Mouse (Mus musculus): Measurements from ENCODE around the gene Mrpl21. TPM values are rescaled to one million over a fixed set of nuclear protein-coding genes. Genes with fewer than 3 reads are reported as not detected.
A peak's percentile ranks its signal among the peaks of the same experiment; 100 is the strongest.

Mrpl21 gene
- polyA plus RNA-seq (2014; fragmentation: Nextera tagmentation; extraction: Ambion mirVana), result 99.7 and 104 TPM in 2 replicates

GRCm38 (mm10) chr19:3282572-3283467, at the start of gene Mrpl21, which contains the start of gene Ighmbp2:
Mrpl21 (plus strand) TSS chr19:3282901.
Ighmbp2 (minus strand) TSS chr19:3283017.
- no peaks in the 10 kb centered on the region for H3K27me3 ChIP-seq (ENCODE audit: control insufficient read depth, insufficient read depth, low read length)
- peak within 1 kb of the TSS; percentile 62 for H3K27ac ChIP-seq (ENCODE audit: low read depth, low read length)
- no peaks in the 10 kb centered on the region for H3K9me3 ChIP-seq (ENCODE audit: control insufficient read depth, low read length)
- H3K36me3 ChIP-seq (ENCODE audit: control insufficient read depth, insufficient read depth, low read length), result peaks cover 16% of the 10 kb centered on the region; the same call in 1 of the 2 replicates
- peak within 1 kb of the TSS; percentile 70 for H3K4me2 ChIP-seq (ENCODE audit: low read depth, low read length)
- H3K4me3 ChIP-seq (ENCODE audit: low read depth, low read length), result peak within 1 kb of the TSS; percentile 81
- peak within 1 kb of the TSS; percentile 76 for H3K9ac ChIP-seq (replicated peaks; ENCODE audit: low read depth, low read length)
- peaks cover 16% of the 10 kb centered on the region for H3K4me1 ChIP-seq (ENCODE audit: control insufficient read depth, insufficient read depth, low read length)
- peak; percentile 96 for ATAC-seq (ENCODE audit: low read depth)
- under 1% methylated on average over 49 of the region's 49 CpGs for WGBS

- no peaks in the 10 kb centered on the region for H3K4me1 ChIP-seq (ENCODE audit: control insufficient read depth, insufficient read depth, low read length)
- WGBS, result 95% methylated on average over 8 of the region's 8 CpGs
- H3K36me3 ChIP-seq (ENCODE audit: control insufficient read depth, insufficient read depth, low read length), result peaks cover 37% of the 10 kb centered on the region
- H3K4me2 ChIP-seq (ENCODE audit: low read depth, low read length), result no peak overlapping the region
- H3K9me3 ChIP-seq (ENCODE audit: control insufficient read depth, low read length), result no peaks in the 10 kb centered on the region
- H3K27me3 ChIP-seq (ENCODE audit: control insufficient read depth, insufficient read depth, low read length), result no peaks in the 10 kb centered on the region
- no peak for ATAC-seq (ENCODE audit: low read depth)
- H3K4me3 ChIP-seq (ENCODE audit: low read depth, low read length), result no peak overlapping the region
- no peak overlapping the region for H3K9ac ChIP-seq (replicated peaks; ENCODE audit: low read depth, low read length)
- no peak overlapping the region for H3K27ac ChIP-seq (ENCODE audit: low read depth, low read length)
These were observed 22.7 kb upstream of the Mrpl21 start for GRCm38 (mm10) chr19:3260016-3260415.

- ATAC-seq (ENCODE audit: low read depth), result no peak
- Histone ChIP-seq H3K4me1 (ENCODE audit: control insufficient read depth, insufficient read depth, low read length) (no peaks in the 10 kb centered on the region), H3K27me3 (ENCODE audit: control insufficient read depth, insufficient read depth, low read length) (no peaks in the 10 kb centered on the region), H3K27ac (ENCODE audit: low read depth, low read length) (no peak overlapping the region), H3K9ac (replicated peaks; ENCODE audit: low read depth, low read length) (no peak overlapping the region), H3K9me3 (ENCODE audit: control insufficient read depth, low read length) (no peaks in the 10 kb centered on the region), H3K4me3 (ENCODE audit: low read depth, low read length) (no peak overlapping the region), H3K4me2 (ENCODE audit: low read depth, low read length) (no peak overlapping the region), H3K36me3 (ENCODE audit: control insufficient read depth, insufficient read depth, low read length) (peaks cover 43% of the 10 kb centered on the region)
- 92% methylated on average over 3 of the region's 3 CpGs for WGBS
These were observed 22.1 kb upstream of the Mrpl21 start for GRCm38 (mm10) chr19:3260591-3260990.

- ATAC-seq (ENCODE audit: low read depth), result no peak
- Histone ChIP-seq H3K36me3 (ENCODE audit: control insufficient read depth, insufficient read depth, low read length) (peaks cover 49% of the 10 kb centered on the region), H3K4me2 (ENCODE audit: low read depth, low read length) (no peak overlapping the region), H3K27ac (ENCODE audit: low read depth, low read length) (no peak overlapping the region), H3K27me3 (ENCODE audit: control insufficient read depth, insufficient read depth, low read length) (no peaks in the 10 kb centered on the region), H3K9me3 (ENCODE audit: control insufficient read depth, low read length) (no peaks in the 10 kb centered on the region), H3K9ac (replicated peaks; ENCODE audit: low read depth, low read length) (no peak overlapping the region), H3K4me1 (ENCODE audit: control insufficient read depth, insufficient read depth, low read length) (no peaks in the 10 kb centered on the region), H3K4me3 (ENCODE audit: low read depth, low read length) (no peak overlapping the region)
- WGBS, result 99% methylated on average over 7 of the region's 7 CpGs
These were observed 21.4 kb upstream of the Mrpl21 start for GRCm38 (mm10) chr19:3261336-3261735.

GRCm38 (mm10) chr19:3261764-3262525, 20.8 kb upstream of the Mrpl21 start:
- Histone ChIP-seq H3K9ac (replicated peaks; ENCODE audit: low read depth, low read length) (no peak overlapping the region), H3K36me3 (ENCODE audit: control insufficient read depth, insufficient read depth, low read length) (peaks cover 56% of the 10 kb centered on the region), H3K4me1 (ENCODE audit: control insufficient read depth, insufficient read depth, low read length) (no peaks in the 10 kb centered on the region), H3K27ac (ENCODE audit: low read depth, low read length) (no peak overlapping the region), H3K9me3 (ENCODE audit: control insufficient read depth, low read length) (no peaks in the 10 kb centered on the region), H3K4me2 (ENCODE audit: low read depth, low read length) (no peak overlapping the region), H3K27me3 (ENCODE audit: control insufficient read depth, insufficient read depth, low read length) (no peaks in the 10 kb centered on the region), H3K4me3 (ENCODE audit: low read depth, low read length) (no peak overlapping the region)
- no peak for ATAC-seq (ENCODE audit: low read depth)
- WGBS, result 88% methylated on average over 12 of the region's 12 CpGs

- Histone ChIP-seq H3K9me3 (ENCODE audit: control insufficient read depth, low read length) (no peaks in the 10 kb centered on the region), H3K4me3 (ENCODE audit: low read depth, low read length) (no peak overlapping the region), H3K27ac (ENCODE audit: low read depth, low read length) (no peak overlapping the region), H3K4me1 (ENCODE audit: control insufficient read depth, insufficient read depth, low read length) (no peaks in the 10 kb centered on the region), H3K27me3 (ENCODE audit: control insufficient read depth, insufficient read depth, low read length) (no peaks in the 10 kb centered on the region), H3K4me2 (ENCODE audit: low read depth, low read length) (no peak overlapping the region), H3K9ac (replicated peaks; ENCODE audit: low read depth, low read length) (no peak overlapping the region), H3K36me3 (ENCODE audit: control insufficient read depth, insufficient read depth, low read length) (peaks cover 73% of the 10 kb centered on the region)
- WGBS, result 99% methylated on average over 6 of the region's 6 CpGs
- no peak for ATAC-seq (ENCODE audit: low read depth)
These were observed 18.4 kb upstream of the Mrpl21 start for GRCm38 (mm10) chr19:3264348-3264747.

- Histone ChIP-seq H3K4me1 (ENCODE audit: control insufficient read depth, insufficient read depth, low read length) (no peaks in the 10 kb centered on the region), H3K4me3 (ENCODE audit: low read depth, low read length) (no peak overlapping the region), H3K36me3 (ENCODE audit: control insufficient read depth, insufficient read depth, low read length) (peaks cover 76% of the 10 kb centered on the region), H3K9me3 (ENCODE audit: control insufficient read depth, low read length) (no peaks in the 10 kb centered on the region), H3K4me2 (ENCODE audit: low read depth, low read length) (no peak overlapping the region), H3K9ac (replicated peaks; ENCODE audit: low read depth, low read length) (no peak overlapping the region), H3K27ac (ENCODE audit: low read depth, low read length) (no peak overlapping the region), H3K27me3 (ENCODE audit: control insufficient read depth, insufficient read depth, low read length) (no peaks in the 10 kb centered on the region)
- WGBS, result 96% methylated on average over 9 of the region's 9 CpGs
- ATAC-seq (ENCODE audit: low read depth), result no peak
These were observed 17.5 kb upstream of the Mrpl21 start for GRCm38 (mm10) chr19:3265180-3265579.

- Histone ChIP-seq H3K9ac (replicated peaks; ENCODE audit: low read depth, low read length) (no peak overlapping the region), H3K27ac (ENCODE audit: low read depth, low read length) (no peak overlapping the region), H3K4me2 (ENCODE audit: low read depth, low read length) (no peak overlapping the region), H3K36me3 (ENCODE audit: control insufficient read depth, insufficient read depth, low read length) (peaks cover 75% of the 10 kb centered on the region), H3K4me3 (ENCODE audit: low read depth, low read length) (no peak overlapping the region), H3K9me3 (ENCODE audit: control insufficient read depth, low read length) (no peaks in the 10 kb centered on the region), H3K27me3 (ENCODE audit: control insufficient read depth, insufficient read depth, low read length) (no peaks in the 10 kb centered on the region), H3K4me1 (ENCODE audit: control insufficient read depth, insufficient read depth, low read length) (no peaks in the 10 kb centered on the region)
- no peak for ATAC-seq (ENCODE audit: low read depth)
- WGBS, result 94% methylated on average over 4 of the region's 5 CpGs
These were observed 16.6 kb upstream of the Mrpl21 start for GRCm38 (mm10) chr19:3266136-3266535.

- H3K27me3 ChIP-seq (ENCODE audit: control insufficient read depth, insufficient read depth, low read length), result no peaks in the 10 kb centered on the region
- WGBS, result 100% methylated on average over 4 of the region's 4 CpGs
- H3K27ac ChIP-seq (ENCODE audit: low read depth, low read length), result no peak overlapping the region
- no peak overlapping the region for H3K4me3 ChIP-seq (ENCODE audit: low read depth, low read length)
- no peaks in the 10 kb centered on the region for H3K4me1 ChIP-seq (ENCODE audit: control insufficient read depth, insufficient read depth, low read length)
- ATAC-seq (ENCODE audit: low read depth), result no peak
- no peaks in the 10 kb centered on the region for H3K9me3 ChIP-seq (ENCODE audit: control insufficient read depth, low read length)
- no peak overlapping the region for H3K9ac ChIP-seq (replicated peaks; ENCODE audit: low read depth, low read length)
- no peak overlapping the region for H3K4me2 ChIP-seq (ENCODE audit: low read depth, low read length)
- peaks cover 74% of the 10 kb centered on the region for H3K36me3 ChIP-seq (ENCODE audit: control insufficient read depth, insufficient read depth, low read length)
These were observed 16.0 kb upstream of the Mrpl21 start for GRCm38 (mm10) chr19:3266676-3267075.
